ENCODE assay signal across 8 mouse cellular contexts in genomic region chr14:121697709-121698619, GRCm38 (mm10).
DNase-seq lines count a peak whose midpoint lies in the region; TF ChIP-seq lines count a peak whose summit lies in the region.

No protein-coding gene starts in this region.

- peak; percentile 35 for DNase-seq in urinary bladder, adult 2 months (ENCODE audit: low spot score)
- no peak for DNase-seq in urinary bladder, postnatal 10 days (ENCODE audit: low spot score)
- DNase-seq in forelimb bud, embryonic 11.5 days (ENCODE audit: low read depth, low spot score), result peak; percentile 67
- DNase-seq in heart, postnatal 4 days, result peak; percentile 72
- DNase-seq in layer of hippocampus, adult 8-10 months (ENCODE audit: low spot score in 2 of 2), result peak; percentile 56 to 68
- peak; percentile 67 for DNase-seq in lung, adult 2 months
- no peak for DNase-seq in spleen, postnatal 10 days (ENCODE audit: low spot score in 2 of 2)

- peak overlapping the region; percentile 91 for H3K4me3 ChIP-seq in lung, adult 2 months (replicated peaks; ENCODE audit: extremely low read depth, low read depth, low read length)
- H3K4me3 ChIP-seq in olfactory bulb, adult 2 months (ENCODE audit: insufficient read depth, low read depth, low read length), result peak overlapping the region; percentile 40

- WGBS in lung, adult 2 months, result 5% methylated on average over 23 of the region's 23 CpGs
- WGBS in olfactory bulb, adult 2 months, result 24% methylated on average over 23 of the region's 23 CpGs

- TF ChIP-seq CTCF in lung, adult 2 months (IDR thresholded peaks at IDR 0.05; ENCODE audit: insufficient read depth, low read length), result no peak
- no peak for TF ChIP-seq CTCF in olfactory bulb, adult 2 months (IDR thresholded peaks at IDR 0.05; ENCODE audit: insufficient read depth, low read depth, low read length)

- no peak overlapping the region for H3K27ac ChIP-seq in olfactory bulb, adult 2 months (ENCODE audit: insufficient read depth, low read depth, low read length)

- H3K4me1 ChIP-seq in lung, adult 2 months (ENCODE audit: control insufficient read depth, insufficient read depth, low read length), result peaks cover 21% of the 10 kb centered on the region
- H3K4me1 ChIP-seq in olfactory bulb, adult 2 months (ENCODE audit: control insufficient read depth, insufficient read depth, low read length), result peaks cover 7% of the 10 kb centered on the region

- TF ChIP-seq POLR2A in lung, adult 2 months (IDR thresholded peaks at IDR 0.05; ENCODE audit: borderline replicate concordance, extremely low read depth, low read depth, low read length), result peak; percentile 91
- no peak for TF ChIP-seq POLR2A in olfactory bulb, adult 2 months (IDR thresholded peaks at IDR 0.05; ENCODE audit: insufficient read depth, low read depth, low read length)

Comparison
In these comparisons a context has a peak if more than half of its experiments do, and no peak if none do; other contexts are left out.
1. DNase-seq: peak in urinary bladder, adult 2 months (single experiment), forelimb bud, embryonic 11.5 days (single experiment), heart, postnatal 4 days (single experiment), layer of hippocampus, adult 8-10 months (2 of 2) and lung, adult 2 months (single experiment); none in urinary bladder, postnatal 10 days (single experiment) and spleen, postnatal 10 days (0 of 2).